Mouse (Mus musculus): ENCODE measurements around the gene Rcan2. TPM values are rescaled to one million over a fixed set of nuclear protein-coding genes. Genes with fewer than 3 reads are reported as not detected.

The Rcan2 gene
- polyA plus RNA-seq, 1 experiment from 2014 or later: 57.7 TPM

DNA sequence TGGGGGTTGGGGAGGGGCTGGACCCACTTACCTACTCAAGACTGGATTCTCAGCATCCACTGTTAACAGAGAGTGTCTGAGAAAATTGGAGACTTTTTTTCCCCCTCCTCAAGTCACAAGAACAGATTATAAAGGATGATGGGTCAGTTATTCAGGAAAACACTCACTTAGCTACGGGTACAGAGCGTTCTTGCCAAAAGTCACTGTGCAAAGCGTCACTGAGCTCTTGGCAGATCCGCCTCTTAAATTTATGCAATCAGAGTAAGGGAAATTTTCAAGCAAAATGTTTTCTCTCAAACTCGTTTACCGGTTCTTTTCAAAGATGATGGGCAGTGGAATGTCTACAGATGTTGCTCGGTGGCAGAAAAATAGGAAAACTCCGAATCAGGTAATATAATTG is 241.7 kb downstream of the Rcan2 start:
- 83% methylated on average over 8 of the region's 8 CpGs for WGBS
- no peak for ATAC-seq (ENCODE audit: insufficient number of reproducible peaks, insufficient read depth, low FRiP score, low read depth)
- Histone ChIP-seq H3K36me3 (ENCODE audit: control insufficient read depth, insufficient read depth, low read length) (no peaks in the 10 kb centered on the region), H3K4me1 (ENCODE audit: control insufficient read depth in 2 of 2, insufficient read depth in 2 of 2, low read length in 2 of 2) (no peaks in the 10 kb centered on the region), H3K9me3 (ENCODE audit: control insufficient read depth, low read length) (no peaks in the 10 kb centered on the region), H3K27me3 (ENCODE audit: control insufficient read depth, insufficient read depth, low read length) (no peaks in the 10 kb centered on the region), H3K27ac (replicated peaks in 1 of 2; ENCODE audit: control insufficient read depth in 1 of 2, insufficient read depth in 1 of 2, low read depth in 2 of 2, low read length in 2 of 2) (no peak overlapping the region), H3K9ac (ENCODE audit: low read length) (no peak overlapping the region), H3K4me3 (ENCODE audit: control insufficient read depth in 1 of 2, insufficient read depth in 1 of 2, low read depth in 1 of 2, low read length in 2 of 2) (no peak overlapping the region), H3K4me2 (ENCODE audit: low read length) (no peak overlapping the region)

DNA sequence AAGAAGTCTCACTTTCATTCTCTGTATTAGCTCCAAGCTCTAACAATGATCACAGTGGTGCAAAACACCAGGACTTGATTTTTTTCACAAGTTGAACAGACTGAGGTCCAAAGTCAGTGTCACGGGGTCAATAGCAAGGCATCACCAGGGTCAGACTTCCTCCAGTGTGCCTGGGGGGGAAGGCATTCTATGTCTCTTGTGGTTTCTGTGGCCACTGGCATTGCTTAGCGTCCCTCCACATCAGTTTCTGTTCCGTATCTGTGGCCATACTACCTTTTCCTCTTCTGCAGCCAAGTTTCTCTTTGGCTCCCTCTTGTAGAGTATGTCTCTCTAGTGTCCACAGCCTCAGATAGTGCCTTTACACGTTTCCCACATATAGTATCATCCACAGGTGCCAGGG is 252.3 kb downstream of the Rcan2 start:
- Histone ChIP-seq H3K36me3 (ENCODE audit: control insufficient read depth, insufficient read depth, low read length) (no peaks in the 10 kb centered on the region), H3K4me3 (ENCODE audit: control insufficient read depth in 1 of 2, insufficient read depth in 1 of 2, low read depth in 1 of 2, low read length in 2 of 2) (no peak overlapping the region), H3K27me3 (ENCODE audit: control insufficient read depth, insufficient read depth, low read length) (no peaks in the 10 kb centered on the region), H3K4me2 (ENCODE audit: low read length) (no peak overlapping the region), H3K27ac (replicated peaks in 1 of 2; ENCODE audit: control insufficient read depth in 1 of 2, insufficient read depth in 1 of 2, low read depth in 2 of 2, low read length in 2 of 2) (no peak overlapping the region), H3K4me1 (ENCODE audit: control insufficient read depth in 2 of 2, insufficient read depth in 2 of 2, low read length in 2 of 2) (no peaks in the 10 kb centered on the region), H3K9ac (ENCODE audit: low read length) (no peak overlapping the region), H3K9me3 (ENCODE audit: control insufficient read depth, low read length) (no peaks in the 10 kb centered on the region)
- 75% methylated on average over 4 of the region's 4 CpGs for WGBS
- no peak for ATAC-seq (ENCODE audit: insufficient number of reproducible peaks, insufficient read depth, low FRiP score, low read depth)

DNA sequence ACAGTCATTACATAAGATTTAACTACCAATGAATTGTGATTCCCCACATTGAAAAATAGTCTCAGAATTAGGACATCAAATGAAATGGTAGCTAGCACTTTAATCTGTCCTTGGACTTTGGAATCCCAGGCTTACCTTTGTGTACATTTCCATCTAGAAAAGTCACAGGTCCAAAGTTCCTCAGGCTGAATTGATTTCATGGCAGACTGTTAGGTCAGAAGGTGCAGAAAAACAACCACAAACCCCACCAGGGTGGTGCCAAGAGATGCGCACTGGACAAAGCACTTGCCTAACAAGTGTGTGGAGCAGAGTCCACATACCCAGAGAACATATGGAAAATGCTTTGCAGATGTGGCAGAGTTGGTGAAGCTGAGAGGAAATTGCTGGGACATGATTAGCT is 256.0 kb downstream of the Rcan2 start:
- WGBS: 81% methylated on average over 1 of the region's 1 CpGs
- Histone ChIP-seq H3K27ac (replicated peaks in 1 of 2; ENCODE audit: control insufficient read depth in 1 of 2, insufficient read depth in 1 of 2, low read depth in 2 of 2, low read length in 2 of 2) (no peak overlapping the region), H3K27me3 (ENCODE audit: control insufficient read depth, insufficient read depth, low read length) (no peaks in the 10 kb centered on the region), H3K36me3 (ENCODE audit: control insufficient read depth, insufficient read depth, low read length) (no peaks in the 10 kb centered on the region), H3K4me2 (ENCODE audit: low read length) (no peak overlapping the region), H3K4me1 (ENCODE audit: control insufficient read depth in 2 of 2, insufficient read depth in 2 of 2, low read length in 2 of 2) (no peaks in the 10 kb centered on the region), H3K4me3 (ENCODE audit: control insufficient read depth in 1 of 2, insufficient read depth in 1 of 2, low read depth in 1 of 2, low read length in 2 of 2) (no peak overlapping the region), H3K9ac (ENCODE audit: low read length) (no peak overlapping the region), H3K9me3 (ENCODE audit: control insufficient read depth, low read length) (no peaks in the 10 kb centered on the region)
- ATAC-seq (ENCODE audit: insufficient number of reproducible peaks, insufficient read depth, low FRiP score, low read depth): no peak

DNA sequence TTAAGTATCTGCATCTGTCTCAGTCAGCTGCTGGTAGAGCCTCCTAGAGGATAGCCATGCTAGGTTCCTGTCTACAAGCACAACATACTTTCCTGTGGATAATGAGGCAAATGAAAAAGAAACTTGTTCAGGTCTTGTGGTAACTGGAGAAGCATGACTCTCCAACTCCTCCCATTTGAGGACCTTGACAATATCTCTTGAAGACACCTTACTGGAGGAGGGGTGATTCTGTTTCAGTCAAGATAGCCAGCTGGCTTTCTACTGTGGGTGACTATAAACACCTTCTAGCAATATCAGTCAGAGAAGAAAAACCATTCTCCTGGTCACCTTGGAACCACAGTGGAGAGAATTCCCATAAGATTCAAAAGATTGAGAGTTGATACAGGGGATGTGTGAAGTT is 257.0 kb downstream of the Rcan2 start:
- no peak overlapping the region for H3K4me3 ChIP-seq (ENCODE audit: control insufficient read depth in 1 of 2, insufficient read depth in 1 of 2, low read depth in 1 of 2, low read length in 2 of 2)
- H3K9ac ChIP-seq (ENCODE audit: low read length): no peak overlapping the region
- H3K27me3 ChIP-seq (ENCODE audit: control insufficient read depth, insufficient read depth, low read length): no peaks in the 10 kb centered on the region
- H3K9me3 ChIP-seq (ENCODE audit: control insufficient read depth, low read length): no peaks in the 10 kb centered on the region
- H3K36me3 ChIP-seq (ENCODE audit: control insufficient read depth, insufficient read depth, low read length): no peaks in the 10 kb centered on the region
- no peak for ATAC-seq (ENCODE audit: insufficient number of reproducible peaks, insufficient read depth, low FRiP score, low read depth)
- no peaks in the 10 kb centered on the region for H3K4me1 ChIP-seq (ENCODE audit: control insufficient read depth in 2 of 2, insufficient read depth in 2 of 2, low read length in 2 of 2)
- H3K4me2 ChIP-seq (ENCODE audit: low read length): no peak overlapping the region
- no peak overlapping the region for H3K27ac ChIP-seq (replicated peaks in 1 of 2; ENCODE audit: control insufficient read depth in 1 of 2, insufficient read depth in 1 of 2, low read depth in 2 of 2, low read length in 2 of 2)

DNA sequence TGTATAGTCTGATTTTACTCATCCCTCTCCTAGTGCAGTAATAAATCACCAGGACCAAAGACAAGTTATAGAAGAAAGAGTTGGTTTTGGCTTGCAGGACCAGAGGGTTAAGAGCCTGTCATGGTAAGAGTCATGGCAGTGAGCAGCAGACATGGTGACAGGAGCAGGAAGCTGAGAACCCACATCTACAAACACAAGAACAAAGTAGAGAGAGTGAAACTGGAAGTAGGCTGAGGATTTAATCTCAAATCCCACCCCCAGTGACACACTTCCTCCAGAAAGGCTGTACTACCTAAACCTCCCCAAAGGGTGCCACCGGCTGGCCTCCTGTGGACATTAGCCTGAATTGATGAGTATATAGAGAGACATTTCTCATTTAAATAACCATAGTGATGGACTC is 259.6 kb downstream of the Rcan2 start:
- WGBS: 86% methylated on average over 1 of the region's 1 CpGs

DNA sequence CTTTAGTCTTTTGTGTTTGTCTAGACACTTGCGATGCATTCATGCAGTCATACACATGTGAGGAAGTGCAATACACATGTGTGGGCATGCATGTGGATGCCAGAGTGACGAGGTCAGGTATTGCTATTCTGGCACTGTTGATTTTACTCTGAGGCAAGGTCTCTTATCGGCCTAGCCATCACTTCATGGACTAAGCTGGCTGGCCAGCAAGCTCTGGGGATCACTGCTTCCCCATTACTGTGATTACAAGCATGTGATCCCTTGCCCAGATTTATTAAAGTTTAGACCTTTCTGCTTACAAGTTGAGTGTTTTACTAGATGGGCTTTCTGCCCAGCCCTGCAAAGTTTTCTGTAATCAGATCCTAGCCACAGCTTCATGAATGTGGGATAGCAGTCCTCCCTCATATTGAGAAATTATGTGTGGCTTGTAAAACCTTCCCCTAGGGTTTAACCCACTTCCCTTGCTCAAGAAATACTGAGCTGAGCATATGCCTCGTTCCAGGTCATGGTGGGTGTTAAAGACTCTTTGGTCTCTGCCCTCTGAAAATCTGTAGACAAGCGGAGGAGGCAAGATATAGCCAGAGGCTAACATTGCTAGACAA is 260.2 kb downstream of the Rcan2 start:
- no peak overlapping the region for H3K4me2 ChIP-seq (ENCODE audit: low read length)
- no peaks in the 10 kb centered on the region for H3K9me3 ChIP-seq (ENCODE audit: control insufficient read depth, low read length)
- no peaks in the 10 kb centered on the region for H3K4me1 ChIP-seq (ENCODE audit: control insufficient read depth in 2 of 2, insufficient read depth in 2 of 2, low read length in 2 of 2)
- no peak for ATAC-seq (ENCODE audit: insufficient number of reproducible peaks, insufficient read depth, low FRiP score, low read depth)
- H3K9ac ChIP-seq (ENCODE audit: low read length): no peak overlapping the region
- H3K27ac ChIP-seq (replicated peaks in 1 of 2; ENCODE audit: control insufficient read depth in 1 of 2, insufficient read depth in 1 of 2, low read depth in 2 of 2, low read length in 2 of 2): no peak overlapping the region
- 76% methylated on average over 5 of the region's 5 CpGs for WGBS
- no peaks in the 10 kb centered on the region for H3K27me3 ChIP-seq (ENCODE audit: control insufficient read depth, insufficient read depth, low read length)
- no peaks in the 10 kb centered on the region for H3K36me3 ChIP-seq (ENCODE audit: control insufficient read depth, insufficient read depth, low read length)
- no peak overlapping the region for H3K4me3 ChIP-seq (ENCODE audit: control insufficient read depth in 1 of 2, insufficient read depth in 1 of 2, low read depth in 1 of 2, low read length in 2 of 2)

More for the DNA sequence above, 259.6 kb downstream of the Rcan2 start:
- H3K4me1 ChIP-seq (ENCODE audit: control insufficient read depth in 2 of 2, insufficient read depth in 2 of 2, low read length in 2 of 2): no peaks in the 10 kb centered on the region
- H3K9me3 ChIP-seq (ENCODE audit: control insufficient read depth, low read length): no peaks in the 10 kb centered on the region
- H3K27ac ChIP-seq (replicated peaks in 1 of 2; ENCODE audit: control insufficient read depth in 1 of 2, insufficient read depth in 1 of 2, low read depth in 2 of 2, low read length in 2 of 2): no peak overlapping the region
- H3K36me3 ChIP-seq (ENCODE audit: control insufficient read depth, insufficient read depth, low read length): no peaks in the 10 kb centered on the region
- ATAC-seq (ENCODE audit: insufficient number of reproducible peaks, insufficient read depth, low FRiP score, low read depth): no peak
- no peaks in the 10 kb centered on the region for H3K27me3 ChIP-seq (ENCODE audit: control insufficient read depth, insufficient read depth, low read length)
- no peak overlapping the region for H3K4me3 ChIP-seq (ENCODE audit: control insufficient read depth in 1 of 2, insufficient read depth in 1 of 2, low read depth in 1 of 2, low read length in 2 of 2)
- H3K9ac ChIP-seq (ENCODE audit: low read length): no peak overlapping the region
- no peak overlapping the region for H3K4me2 ChIP-seq (ENCODE audit: low read length)

DNA sequence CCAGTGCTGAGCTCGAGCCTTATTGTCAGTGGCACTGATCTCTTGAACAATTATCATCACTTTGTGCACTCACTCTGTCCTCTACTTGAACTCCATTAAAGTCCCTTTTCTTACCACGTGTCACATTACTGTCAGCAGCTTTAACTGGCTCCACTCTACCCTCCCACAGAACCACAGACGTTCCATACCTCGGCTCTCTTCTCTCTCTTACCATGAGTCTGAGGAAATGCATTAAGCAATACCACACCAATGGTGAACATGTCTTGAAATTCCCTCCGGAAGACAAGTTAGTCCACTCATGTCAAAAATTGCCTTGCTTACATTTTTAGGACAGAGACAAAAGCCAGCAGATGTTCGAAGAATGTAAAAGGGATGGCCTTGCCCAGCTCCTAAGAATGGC is 267.7 kb downstream of the Rcan2 start:
- H3K9ac ChIP-seq (ENCODE audit: low read length): no peak overlapping the region
- no peak for ATAC-seq (ENCODE audit: insufficient number of reproducible peaks, insufficient read depth, low FRiP score, low read depth)
- H3K27me3 ChIP-seq (ENCODE audit: control insufficient read depth, insufficient read depth, low read length): no peaks in the 10 kb centered on the region
- H3K9me3 ChIP-seq (ENCODE audit: control insufficient read depth, low read length): no peaks in the 10 kb centered on the region
- WGBS: 62% methylated on average over 6 of the region's 6 CpGs
- H3K36me3 ChIP-seq (ENCODE audit: control insufficient read depth, insufficient read depth, low read length): no peaks in the 10 kb centered on the region
- no peak overlapping the region for H3K27ac ChIP-seq (replicated peaks in 1 of 2; ENCODE audit: control insufficient read depth in 1 of 2, insufficient read depth in 1 of 2, low read depth in 2 of 2, low read length in 2 of 2)
- H3K4me2 ChIP-seq (ENCODE audit: low read length): no peak overlapping the region
- H3K4me1 ChIP-seq (ENCODE audit: control insufficient read depth in 2 of 2, insufficient read depth in 2 of 2, low read length in 2 of 2): no peaks in the 10 kb centered on the region
- no peak overlapping the region for H3K4me3 ChIP-seq (ENCODE audit: control insufficient read depth in 1 of 2, insufficient read depth in 1 of 2, low read depth in 1 of 2, low read length in 2 of 2)

DNA sequence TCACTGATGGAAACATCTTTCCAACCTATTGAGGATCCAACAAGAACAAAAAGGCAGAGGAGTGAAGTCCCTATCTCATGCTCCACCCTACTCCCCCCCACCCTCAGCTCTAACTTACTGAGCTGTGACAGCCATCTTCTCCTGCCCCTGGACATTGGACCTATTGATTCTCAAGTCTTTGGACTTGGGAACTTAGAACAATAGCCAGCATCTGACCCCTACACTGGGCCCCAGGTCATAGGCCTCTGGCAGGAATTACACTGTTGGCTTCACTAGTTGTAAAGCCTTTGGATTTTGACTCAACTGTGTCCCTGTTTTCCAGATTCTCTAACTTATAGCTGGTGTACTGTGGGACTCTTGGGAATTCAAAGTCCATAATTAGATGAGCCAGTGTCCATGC is 270.5 kb downstream of the Rcan2 start:
- H3K4me3 ChIP-seq (ENCODE audit: control insufficient read depth in 1 of 2, insufficient read depth in 1 of 2, low read depth in 1 of 2, low read length in 2 of 2): no peak overlapping the region
- no peaks in the 10 kb centered on the region for H3K36me3 ChIP-seq (ENCODE audit: control insufficient read depth, insufficient read depth, low read length)
- no peak overlapping the region for H3K4me2 ChIP-seq (ENCODE audit: low read length)
- H3K27ac ChIP-seq (replicated peaks in 1 of 2; ENCODE audit: control insufficient read depth in 1 of 2, insufficient read depth in 1 of 2, low read depth in 2 of 2, low read length in 2 of 2): no peak overlapping the region
- no peaks in the 10 kb centered on the region for H3K27me3 ChIP-seq (ENCODE audit: control insufficient read depth, insufficient read depth, low read length)
- H3K9me3 ChIP-seq (ENCODE audit: control insufficient read depth, low read length): no peaks in the 10 kb centered on the region
- H3K4me1 ChIP-seq (ENCODE audit: control insufficient read depth in 2 of 2, insufficient read depth in 2 of 2, low read length in 2 of 2): no peaks in the 10 kb centered on the region; a peak in 1 of 4 replicates
- no peak overlapping the region for H3K9ac ChIP-seq (ENCODE audit: low read length)
- ATAC-seq (ENCODE audit: insufficient number of reproducible peaks, insufficient read depth, low FRiP score, low read depth): no peak

All from heart, embryonic 14.5 days (tissue).